In genomic region chr11:79225371-79226155, GRCm38 (mm10) we compare ENCODE assay signal across 13 mouse cellular contexts. TPM values are rescaled to one million over a fixed set of nuclear protein-coding genes. Genes with fewer than 3 reads are reported as not detected.
DNase-seq lines count a peak whose midpoint lies in the region; ATAC-seq and TF ChIP-seq lines count a peak whose summit lies in the region.
"Had no signal": no experiment of that assay in that cellular context is flagged by ENCODE, and none has a peak within 500 bp of the region (broad histone marks: within the 10 kb centered on the region; RNA-seq: fewer than 3 reads in every experiment).

No protein-coding gene starts in this region.

- 72% methylated on average over 8 of the region's 8 CpGs for WGBS in liver, postnatal 0 days (ENCODE audit: insufficient replicate concordance)
- 65% methylated on average over 8 of the region's 8 CpGs for WGBS in heart, embryonic 13.5 days
- 83% methylated on average over 8 of the region's 8 CpGs for WGBS in midbrain, embryonic 10.5 days

- no peak for TF ChIP-seq EP300 in liver, postnatal 0 days (IDR thresholded peaks at IDR 0.05; ENCODE audit: low read depth)

- peak overlapping the region; percentile 45; the same call in 1 of the 2 replicates for H3K4me3 ChIP-seq in gastrocnemius, adult 2 months
- no peak overlapping the region for H3K4me3 ChIP-seq in liver, postnatal 0 days (ENCODE audit: low read depth, low read length)
- no peak overlapping the region for H3K4me3 ChIP-seq in heart, embryonic 13.5 days
- H3K4me3 ChIP-seq in midbrain, embryonic 10.5 days: no peak overlapping the region
- H3K4me3 ChIP-seq: erythroblast, embryonic 14.5 days had no signal

- no peaks in the 10 kb centered on the region for H3K36me3 ChIP-seq in liver, postnatal 0 days (replicated peaks; ENCODE audit: insufficient read depth, low read length)
- H3K36me3 ChIP-seq in heart, embryonic 13.5 days: no peaks in the 10 kb centered on the region
- no peaks in the 10 kb centered on the region for H3K36me3 ChIP-seq in midbrain, embryonic 10.5 days
- H3K36me3 ChIP-seq: G1E had no signal

- no peak for DNase-seq in gastrocnemius, adult 2 months
- no peak for DNase-seq in gastrocnemius, postnatal 25 days
- DNase-seq in liver, postnatal 0 days: no peak
- DNase-seq in liver: no peak
- DNase-seq in retina, embryonic 14.5 days (ENCODE audit: low spot score): peak; percentile 32
- no peak for DNase-seq in midbrain, embryonic 10.5 days (ENCODE audit: low spot score)
- no peak for DNase-seq in right cerebral cortex, adult 2 months (ENCODE audit: low spot score in 2 of 2)
- DNase-seq: B cell, adult 2 months had no signal

- no peak overlapping the region for H3K4me2 ChIP-seq in liver, postnatal 0 days (ENCODE audit: low read depth, low read length)
- no peak overlapping the region for H3K4me2 ChIP-seq in heart, embryonic 13.5 days

- peak overlapping the region; percentile 91 for H3K27ac ChIP-seq in gastrocnemius, adult 2 months
- peak overlapping the region; percentile 70; the same call in 1 of the 2 replicates for H3K27ac ChIP-seq in liver, postnatal 0 days (ENCODE audit: low read depth)
- H3K27ac ChIP-seq in heart, embryonic 13.5 days (replicated peaks): peak overlapping the region; percentile 76
- H3K27ac ChIP-seq in midbrain, embryonic 10.5 days (replicated peaks): no peak overlapping the region
- H3K27ac ChIP-seq: liver, embryonic 14.5 days had no signal

- H3K4me1 ChIP-seq in liver, postnatal 0 days (ENCODE audit: insufficient read depth): peaks cover 11% of the 10 kb centered on the region; the same call in 1 of the 2 replicates
- peaks cover 25% of the 10 kb centered on the region for H3K4me1 ChIP-seq in heart, embryonic 13.5 days
- peaks cover 9% of the 10 kb centered on the region for H3K4me1 ChIP-seq in midbrain, embryonic 10.5 days

- TF ChIP-seq CTCF in gastrocnemius, adult 2 months (IDR thresholded peaks at IDR 0.05): no peak
- TF ChIP-seq CTCF in liver, postnatal 0 days (IDR thresholded peaks at IDR 0.05; ENCODE audit: low read depth): no peak

- no peak for ATAC-seq in liver, postnatal 0 days
- no peak for ATAC-seq in heart, embryonic 13.5 days (ENCODE audit: extremely low read depth, insufficient number of reproducible peaks, low FRiP score, low TSS enrichment)
- ATAC-seq: inflammation-experienced regulatory T-cells, adult 6 months had no signal

- H3K9ac ChIP-seq in liver, postnatal 0 days (replicated peaks): no peak overlapping the region
- no peak overlapping the region for H3K9ac ChIP-seq in heart, embryonic 13.5 days
- H3K9ac ChIP-seq: liver, embryonic 14.5 days had no signal

- H3K9me3 ChIP-seq in liver, postnatal 0 days (ENCODE audit: low read length): no peaks in the 10 kb centered on the region
- no peaks in the 10 kb centered on the region for H3K9me3 ChIP-seq in heart, embryonic 13.5 days
- no peaks in the 10 kb centered on the region for H3K9me3 ChIP-seq in midbrain, embryonic 10.5 days (replicated peaks)
- H3K9me3 ChIP-seq: G1E had no signal

- intact Hi-C loops in gastrocnemius, adult 2 months (cut with DNase I): loop anchor here (2.0 kb wide), 1 partner anchor 29 kb away; the partner anchor contains the start of gene Wsb1

- H3K27me3 ChIP-seq in liver, postnatal 0 days (ENCODE audit: insufficient read depth, low read length): no peaks in the 10 kb centered on the region
- no peaks in the 10 kb centered on the region for H3K27me3 ChIP-seq in heart, embryonic 13.5 days (replicated peaks)
- H3K27me3 ChIP-seq in midbrain, embryonic 10.5 days (ENCODE audit: low read depth, poor library complexity, severe bottlenecking): no peaks in the 10 kb centered on the region

RNA-seq across cellular contexts. Expression of gene Wsb1, which starts 28.9 kb away (rescaled TPM):
- 10 to 100 TPM in 1 of 2 experiments, 1 to 10 TPM in 1; 7.2 to 14.3 TPM for total RNA-seq in gastrocnemius, adult 2 months (2021)
- total RNA-seq in gastrocnemius, postnatal 25 days (2021): 10 to 100 TPM in 1 of 2 experiments, 1 to 10 TPM in 1; 7.5 to 14.0 TPM
- polyA plus RNA-seq in liver, postnatal 0 days (2015; fragmentation: Nextera tagmentation; extraction: Ambion mirVana): 23.3 and 26.3 TPM in 2 replicates
- 145 and 149 TPM in 2 replicates for polyA plus RNA-seq in heart, embryonic 13.5 days (2015; fragmentation: Nextera tagmentation; extraction: Ambion mirVana)
- 253 and 339 TPM in 2 replicates for polyA plus RNA-seq in midbrain, embryonic 10.5 days (2016; fragmentation: Nextera tagmentation; extraction: Ambion mirVana)
